Mouse (Mus musculus): ENCODE results near the gene Rpp40.

The Rpp40 gene

DNA sequence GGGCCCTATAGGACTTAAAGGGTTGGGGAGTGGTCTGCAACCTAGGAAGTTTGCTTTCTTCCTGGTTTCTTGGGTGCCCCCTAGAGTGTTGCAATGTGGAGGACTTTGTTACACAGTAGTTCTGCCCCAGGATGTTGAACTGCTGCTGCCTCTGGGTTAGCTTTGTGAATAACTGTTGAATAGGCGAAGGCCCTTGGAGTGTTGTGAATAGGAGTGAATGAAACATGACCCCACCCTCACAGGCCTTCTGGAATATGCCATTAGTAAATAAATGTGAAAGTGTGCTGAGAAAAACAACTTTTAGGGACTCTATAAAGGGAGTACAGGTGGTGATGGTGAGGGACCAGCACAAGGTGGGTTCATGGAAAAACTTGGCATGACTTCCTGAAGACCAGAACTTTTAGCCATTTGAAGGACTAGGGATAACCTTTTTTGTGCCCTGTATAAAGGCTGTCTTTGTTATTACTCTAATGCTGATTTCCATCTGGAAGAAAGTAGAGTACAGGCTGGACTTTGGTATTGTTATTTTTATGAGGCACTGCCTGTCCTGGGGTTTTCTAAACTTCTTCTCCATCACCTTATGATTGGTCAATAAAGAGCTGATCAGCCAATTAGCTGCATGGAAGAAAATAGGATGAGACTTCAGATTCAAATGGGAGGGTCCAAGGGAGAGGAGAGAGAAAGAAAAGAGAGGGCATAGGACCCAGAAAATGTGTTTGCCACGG is 53.1 kb downstream of the Rpp40 start:
- no peak for DNase-seq (ENCODE audit: low read depth, low spot score)

DNA sequence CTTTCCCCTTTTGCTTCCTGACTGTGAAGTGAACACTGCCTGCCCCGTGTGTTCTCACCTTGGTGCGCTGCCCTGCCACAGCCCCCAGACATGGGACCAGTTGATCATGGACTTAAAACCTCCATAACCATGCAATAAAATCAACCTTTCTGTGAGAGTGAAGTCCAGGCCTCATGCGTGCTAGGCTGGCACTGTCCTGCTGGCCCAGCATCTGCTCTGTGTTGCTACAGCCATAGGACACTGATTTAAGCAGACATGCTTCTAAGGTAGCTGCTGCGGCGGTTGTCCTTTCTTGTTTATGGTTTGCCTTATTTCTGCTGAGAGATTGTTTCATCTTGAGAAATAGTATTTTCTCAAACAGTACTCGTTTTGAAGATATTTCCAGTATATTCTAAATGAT is 54.6 kb downstream of the Rpp40 start:
- no peak for DNase-seq (ENCODE audit: low read depth, low spot score)

DNA sequence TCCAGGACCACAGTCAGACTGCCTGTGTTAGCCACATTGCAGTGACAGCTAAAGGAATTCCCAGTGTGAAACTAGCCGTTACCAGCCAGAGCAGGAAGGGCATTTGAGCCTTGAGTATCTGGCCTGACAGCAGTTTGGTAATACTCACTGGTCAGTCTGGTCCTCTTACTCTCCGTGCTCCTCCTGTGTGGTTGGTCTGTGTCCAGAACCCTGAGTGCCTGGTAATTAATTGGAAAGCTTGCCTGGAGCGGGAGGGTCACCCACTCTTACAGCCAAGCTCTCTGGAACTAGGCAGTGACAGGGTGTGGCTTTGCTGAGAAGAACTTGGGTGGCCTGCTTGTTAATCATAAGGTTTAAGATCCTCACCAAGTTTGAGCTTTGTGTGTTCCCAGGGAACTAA is 57.5 kb downstream of the Rpp40 start:
- DNase-seq (ENCODE audit: low read depth, low spot score): no peak

DNA sequence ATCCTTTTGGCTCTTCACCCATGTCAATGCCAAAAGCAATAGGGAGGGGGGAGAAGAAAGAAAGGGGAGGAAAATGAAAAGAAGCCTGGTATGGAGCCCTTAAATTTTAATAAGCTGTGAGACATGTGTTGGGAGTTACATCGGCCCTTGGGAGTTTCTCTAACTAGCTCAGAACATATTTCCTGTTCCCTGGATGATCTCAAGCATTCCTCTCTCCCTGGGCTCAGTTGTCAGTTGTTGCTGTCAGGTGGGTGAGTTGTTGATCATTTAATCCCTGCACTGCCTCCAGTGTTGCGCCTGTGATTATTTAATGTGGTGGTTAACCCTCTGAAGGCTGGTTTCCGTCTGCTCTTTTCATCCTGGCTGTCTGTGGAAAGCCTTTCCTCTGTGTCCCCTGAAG is 60.9 kb downstream of the Rpp40 start:
- no peak for DNase-seq (ENCODE audit: low read depth, low spot score)
